Mouse (Mus musculus) kidney, postnatal 0 days (tissue): ENCODE data around the gene Katnbl1. TPM values are rescaled to one million over a fixed set of nuclear protein-coding genes. Genes with fewer than 3 reads are reported as not detected.
"Not testable (repeated sequence)": the region's sequence is repeated elsewhere in the genome, so short reads cannot be mapped to it uniquely, and the experiment has no call there.

ENCODE experiments used
- ATAC-seq: fragments of 200-750 bp; cut with Nextera tagmentation; replicated peaks from 2 replicates; pipeline ENCODE4 v1.8.0; 2017; ENCODE audit warnings: low read depth, moderate number of reproducible peaks, moderate TSS enrichment, moderate library complexity; ENCODE audit not compliant: low FRiP score
- DNase-seq: peaks from one replicate; pipeline ENCODE4 v3.0.0-alpha.2; 2016; ENCODE audit warnings: low spot score
- H3K27ac ChIP-seq: fragments of 300-500 bp; sonication (generic); 2 replicates; pipeline ENCODE4 v1.5.1; 2014; ENCODE audit warnings: mild to moderate bottlenecking
- H3K27me3 ChIP-seq: fragments of 300-500 bp; sonication (generic); 2 replicates; pipeline ENCODE4 v1.6.1; 2014; ENCODE audit warnings: low read length, mixed read lengths; ENCODE audit not compliant: insufficient read depth
- H3K36me3 ChIP-seq: fragments of 300-500 bp; sonication (generic); 2 replicates; pipeline ENCODE4 v1.6.1; 2014; ENCODE audit warnings: low read length, mixed read lengths; ENCODE audit not compliant: insufficient read depth
- H3K4me1 ChIP-seq: fragments of 300-500 bp; sonication (generic); replicated peaks from 2 replicates; pipeline ENCODE4 v1.6.1; 2014; ENCODE audit warnings: antibody characterized with exemption, low read length, mixed read lengths; ENCODE audit not compliant: insufficient read depth
- H3K4me2 ChIP-seq: fragments of 300-500 bp; sonication (generic); 2 replicates; pipeline ENCODE4 v1.6.1; 2014; ENCODE audit warnings: mild to moderate bottlenecking, low read length, moderate library complexity, mixed read lengths
- H3K4me3 ChIP-seq: fragments of 300-500 bp; sonication (generic); replicated peaks from 2 replicates; pipeline ENCODE4 v1.5.1; 2014; ENCODE audit warnings: low read depth, low read length
- H3K9ac ChIP-seq: fragments of 300-500 bp; sonication (generic); 2 replicates; pipeline ENCODE4 v1.6.1; 2014; ENCODE audit warnings: low read depth, low read length
- H3K9me3 ChIP-seq: fragments of 300-500 bp; sonication (generic); replicated peaks from 2 replicates; pipeline ENCODE4 v1.6.1; 2016; ENCODE audit warnings: low read length, inconsistent platforms, mixed read lengths
- CTCF ChIP-seq: IDR thresholded peaks from 2 replicates; pipeline ENCODE4 v1.5.1; 2016; ENCODE audit warnings: antibody characterized with exemption, low read depth, mild to moderate bottlenecking, moderate library complexity
- WGBS: fragments of 180-500 bp; shearing (Covaris S2); extraction: QIAGEN DNeasy Blood & Tissue Kit; methylation state at CpG from one replicate; pipeline ENCODE4 v1.1.7; 2014; 5-methylcytosine and 5-hydroxymethylcytosine counted together
- polyA plus RNA-seq: library from polyadenylated mRNA; unstranded; fragments of >200 nt; fragmentation: Nextera tagmentation; extraction: Ambion mirVana; gene quantifications from 2 replicates; pipeline ENCODE4 v1.2.1, GENCODE M21; 2015

Gene Katnbl1
- polyA plus RNA-seq, 1 experiment from 2014 or later = 33.8 TPM

GRCm38 (mm10) chr2:112390843-112391242 is 11.8 kb downstream of the Katnbl1 start:
- Histone ChIP-seq H3K27ac (no peak overlapping the region), H3K9ac (no peak overlapping the region), H3K4me3 (no peak overlapping the region), H3K4me2 (no peak overlapping the region), H3K9me3 (no peaks in the 10 kb centered on the region), H3K4me1 (0 out of 2 replicates have a peak, but pooled peaks cover 6% of the 10 kb centered on the region), H3K27me3 (no peaks in the 10 kb centered on the region), H3K36me3 (no peaks in the 10 kb centered on the region)
- DNase-seq (no peak), ATAC-seq (no peak)
- 86% methylated on average over 5 of the region's 5 CpGs for WGBS
- TF ChIP-seq CTCF = no peak

- ATAC-seq (no peak), DNase-seq (no peak)
- H3K4me1 ChIP-seq = 0 out of 2 replicates have a peak, but pooled peaks cover 6% of the 10 kb centered on the region
- no peaks in the 10 kb centered on the region for H3K27me3 ChIP-seq
- no peaks in the 10 kb centered on the region for H3K36me3 ChIP-seq
- H3K4me2 ChIP-seq = no peak overlapping the region
- no peak overlapping the region for H3K27ac ChIP-seq
- no peak for TF ChIP-seq CTCF
- H3K9ac ChIP-seq = no peak overlapping the region
- no peaks in the 10 kb centered on the region for H3K9me3 ChIP-seq
- no peak overlapping the region for H3K4me3 ChIP-seq
- 68% methylated on average over 4 of the region's 4 CpGs for WGBS
Measured at GRCm38 (mm10) chr2:112391346-112392000, 12.5 kb downstream of the Katnbl1 start.

GRCm38 (mm10) chr2:112392689-112393088 is 13.7 kb downstream of the Katnbl1 start:
- DNase-seq (no peak), ATAC-seq (no peak)
- WGBS = 85% methylated on average over 1 of the region's 1 CpGs
- H3K4me2 ChIP-seq = no peak overlapping the region
- H3K9ac ChIP-seq = no peak overlapping the region
- TF ChIP-seq CTCF = no peak
- H3K36me3 ChIP-seq = no peaks in the 10 kb centered on the region
- no peak overlapping the region for H3K4me3 ChIP-seq
- H3K27me3 ChIP-seq = no peaks in the 10 kb centered on the region
- 0 out of 2 replicates have a peak, but pooled peaks cover 6% of the 10 kb centered on the region for H3K4me1 ChIP-seq
- no peaks in the 10 kb centered on the region for H3K9me3 ChIP-seq
- no peak overlapping the region for H3K27ac ChIP-seq

- H3K9ac ChIP-seq = no peak overlapping the region
- DNase-seq = no peak
- no peak for ATAC-seq
- H3K9me3 ChIP-seq = no peaks in the 10 kb centered on the region
- no peak overlapping the region for H3K27ac ChIP-seq
- no peak for TF ChIP-seq CTCF
- H3K36me3 ChIP-seq = no peaks in the 10 kb centered on the region
- no peak overlapping the region for H3K4me2 ChIP-seq
- no peak overlapping the region for H3K4me3 ChIP-seq
- 0 out of 2 replicates have a peak, but pooled peaks cover 6% of the 10 kb centered on the region for H3K4me1 ChIP-seq
- H3K27me3 ChIP-seq = no peaks in the 10 kb centered on the region
Measured at GRCm38 (mm10) chr2:112393958-112394357, 14.9 kb downstream of the Katnbl1 start.

GRCm38 (mm10) chr2:112396649-112397048 is 17.6 kb downstream of the Katnbl1 start:
- H3K4me1 ChIP-seq = 0 out of 2 replicates have a peak, but pooled peaks cover under 1% of the 10 kb centered on the region
- no peaks in the 10 kb centered on the region for H3K9me3 ChIP-seq
- no peak overlapping the region for H3K4me3 ChIP-seq
- ATAC-seq = no peak
- WGBS = 36% methylated on average over 1 of the region's 1 CpGs
- H3K27ac ChIP-seq = no peak overlapping the region
- no peak for DNase-seq
- no peaks in the 10 kb centered on the region for H3K27me3 ChIP-seq
- no peak overlapping the region for H3K9ac ChIP-seq
- H3K36me3 ChIP-seq = no peaks in the 10 kb centered on the region
- TF ChIP-seq CTCF = no peak
- H3K4me2 ChIP-seq = no peak overlapping the region

- ATAC-seq (no peak), DNase-seq (no peak)
- Histone ChIP-seq H3K4me2 (no peak overlapping the region), H3K9ac (no peak overlapping the region), H3K27ac (no peak overlapping the region), H3K4me3 (no peak overlapping the region), H3K4me1 (no peaks in the 10 kb centered on the region), H3K9me3 (no peaks in the 10 kb centered on the region), H3K27me3 (no peaks in the 10 kb centered on the region), H3K36me3 (0 out of 2 replicates have a peak, but pooled peaks cover 3% of the 10 kb centered on the region)
- 85% methylated on average over 3 of the region's 3 CpGs for WGBS
- no peak for TF ChIP-seq CTCF
Measured at GRCm38 (mm10) chr2:112407030-112407429, 28.0 kb downstream of the Katnbl1 start.

- no peak for TF ChIP-seq CTCF
- Histone ChIP-seq H3K36me3 (no peaks in the 10 kb centered on the region), H3K9ac (no peak overlapping the region), H3K27ac (no peak overlapping the region), H3K9me3 (no peaks in the 10 kb centered on the region), H3K4me1 (no peaks in the 10 kb centered on the region), H3K4me3 (no peak overlapping the region), H3K4me2 (no peak overlapping the region), H3K27me3 (no peaks in the 10 kb centered on the region)
- DNase-seq = no peak
- no peak for ATAC-seq
- 79% methylated on average over 3 of the region's 3 CpGs for WGBS
Measured at GRCm38 (mm10) chr2:112425308-112425707, 46.3 kb downstream of the Katnbl1 start.

GRCm38 (mm10) chr2:112428534-112428933 is 49.5 kb downstream of the Katnbl1 start:
- not testable (repeated sequence) for ATAC-seq, H3K36me3 ChIP-seq, H3K27ac ChIP-seq, H3K9me3 ChIP-seq, DNase-seq, H3K4me2 ChIP-seq, H3K27me3 ChIP-seq, H3K4me1 ChIP-seq, H3K9ac ChIP-seq, H3K4me3 ChIP-seq
- 92% methylated on average over 3 of the region's 3 CpGs for WGBS
